Mouse (Mus musculus): ENCODE data around the gene Gm20388. TPM values are rescaled to one million over a fixed set of nuclear protein-coding genes. Genes with fewer than 3 reads are reported as not detected.
A peak's percentile ranks its signal among the peaks of the same experiment; 100 is the strongest.
"Not testable (repeated sequence)": the region's sequence is repeated elsewhere in the genome, so short reads cannot be mapped to it uniquely, and the experiment has no call there.

The Gm20388 gene
- polyA plus RNA-seq, 1 experiment from 2014 or later = not detected

DNA sequence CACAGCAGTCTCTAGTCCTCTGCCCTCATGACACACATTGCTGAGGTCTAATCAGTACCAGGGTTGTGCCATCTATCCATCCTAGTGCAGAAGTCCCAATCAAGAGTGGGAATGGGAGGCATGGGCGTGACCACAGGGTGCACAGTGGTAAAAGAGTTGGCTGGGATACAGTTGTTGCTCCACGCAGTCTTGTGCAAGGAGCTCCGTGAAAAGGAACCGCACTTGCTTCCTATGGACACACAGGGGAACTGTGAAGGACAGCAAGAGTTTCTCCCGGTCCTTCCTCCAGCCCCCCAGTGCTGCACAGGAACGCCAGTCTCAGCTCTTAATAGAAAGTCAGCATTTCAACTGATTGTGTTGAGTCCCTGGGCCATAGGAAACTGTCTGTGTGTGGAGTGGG is 4048.8 kb downstream of the Gm20388 start:
- WGBS = 92% methylated on average over 6 of the region's 6 CpGs
- H3K36me3 ChIP-seq (ENCODE audit: control insufficient read depth, insufficient read depth, low read length) = no peaks in the 10 kb centered on the region; the same call in 1 of the 2 replicates
- H3K9me3 ChIP-seq (ENCODE audit: control insufficient read depth, low read length) = no peaks in the 10 kb centered on the region

DNA sequence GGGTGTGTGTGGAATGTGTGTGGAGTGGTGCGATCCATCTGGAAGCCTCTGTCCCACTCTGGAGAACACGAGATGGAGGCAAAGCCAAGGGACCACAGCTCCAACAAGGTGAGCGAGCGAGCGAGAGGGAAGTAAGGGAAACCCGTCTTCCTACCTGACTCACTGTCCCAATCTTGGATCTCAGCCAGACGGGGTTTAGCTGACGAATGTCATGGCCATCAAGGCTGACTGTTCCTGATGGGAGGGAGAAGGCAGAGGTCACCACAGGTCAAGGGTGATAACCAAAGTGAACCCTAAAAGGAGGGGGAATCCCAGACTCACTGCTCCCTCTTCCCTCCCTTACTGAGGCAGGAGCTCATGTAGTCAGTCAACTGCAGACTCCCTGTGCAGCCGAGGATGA is 4049.4 kb downstream of the Gm20388 start:
- Histone ChIP-seq H3K36me3 (ENCODE audit: control insufficient read depth, insufficient read depth, low read length) (no peaks in the 10 kb centered on the region; the same call in 1 of the 2 replicates), H3K4me2 (ENCODE audit: low read depth, low read length) (no peak overlapping the region), H3K27me3 (ENCODE audit: control insufficient read depth, insufficient read depth, low read depth, low read length) (no peaks in the 10 kb centered on the region), H3K9ac (ENCODE audit: low read length) (no peak overlapping the region), H3K27ac (ENCODE audit: low read length) (no peak overlapping the region), H3K4me1 (replicated peaks; ENCODE audit: control insufficient read depth, insufficient read depth, low read length) (0 out of 2 replicates have a peak, but pooled peaks cover 2% of the 10 kb centered on the region), H3K9me3 (ENCODE audit: control insufficient read depth, low read length) (no peaks in the 10 kb centered on the region), H3K4me3 (ENCODE audit: low read length) (no peak overlapping the region)
- ATAC-seq (ENCODE audit: low read depth) = no peak
- 83% methylated on average over 9 of the region's 9 CpGs for WGBS

More for the DNA sequence above, 4048.8 kb downstream of the Gm20388 start:
- Histone ChIP-seq H3K4me2 (ENCODE audit: low read depth, low read length) (no peak overlapping the region), H3K9ac (ENCODE audit: low read length) (no peak overlapping the region), H3K4me1 (replicated peaks; ENCODE audit: control insufficient read depth, insufficient read depth, low read length) (0 out of 2 replicates have a peak, but pooled peaks cover 2% of the 10 kb centered on the region), H3K27ac (ENCODE audit: low read length) (no peak overlapping the region), H3K4me3 (ENCODE audit: low read length) (no peak overlapping the region), H3K27me3 (ENCODE audit: control insufficient read depth, insufficient read depth, low read depth, low read length) (no peaks in the 10 kb centered on the region)
- no peak for ATAC-seq (ENCODE audit: low read depth)

DNA sequence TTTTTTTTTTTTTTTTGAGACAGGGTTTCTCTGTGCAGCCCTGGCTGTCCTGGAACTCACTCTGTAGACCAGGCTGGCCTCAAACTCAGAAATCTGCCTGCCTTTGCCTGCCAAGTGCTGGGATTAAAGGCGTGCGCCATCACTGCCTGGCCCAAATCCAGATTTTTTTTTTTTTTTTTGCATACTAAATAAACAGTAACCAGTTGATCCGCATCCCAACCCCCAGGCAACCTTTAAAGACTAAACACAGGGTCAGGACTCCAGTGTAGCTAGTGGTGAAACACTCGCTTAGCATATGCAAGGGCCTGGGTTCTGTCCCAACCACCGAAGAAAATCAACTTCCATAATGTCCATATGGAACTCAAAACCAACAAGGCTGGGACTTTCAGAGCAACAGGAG is 4049.9 kb downstream of the Gm20388 start:
- not testable (repeated sequence) for H3K4me3 ChIP-seq (ENCODE audit: low read length); H3K9ac ChIP-seq (ENCODE audit: low read length); H3K4me2 ChIP-seq (ENCODE audit: low read depth, low read length); H3K27me3 ChIP-seq (ENCODE audit: control insufficient read depth, insufficient read depth, low read depth, low read length); H3K4me1 ChIP-seq (replicated peaks; ENCODE audit: control insufficient read depth, insufficient read depth, low read length); H3K9me3 ChIP-seq (ENCODE audit: control insufficient read depth, low read length); H3K36me3 ChIP-seq (ENCODE audit: control insufficient read depth, insufficient read depth, low read length); H3K27ac ChIP-seq (ENCODE audit: low read length)
- peak; percentile 31; the same call in 1 of the 2 replicates for ATAC-seq (ENCODE audit: low read depth)
- 52% methylated on average over 5 of the region's 5 CpGs for WGBS

DNA sequence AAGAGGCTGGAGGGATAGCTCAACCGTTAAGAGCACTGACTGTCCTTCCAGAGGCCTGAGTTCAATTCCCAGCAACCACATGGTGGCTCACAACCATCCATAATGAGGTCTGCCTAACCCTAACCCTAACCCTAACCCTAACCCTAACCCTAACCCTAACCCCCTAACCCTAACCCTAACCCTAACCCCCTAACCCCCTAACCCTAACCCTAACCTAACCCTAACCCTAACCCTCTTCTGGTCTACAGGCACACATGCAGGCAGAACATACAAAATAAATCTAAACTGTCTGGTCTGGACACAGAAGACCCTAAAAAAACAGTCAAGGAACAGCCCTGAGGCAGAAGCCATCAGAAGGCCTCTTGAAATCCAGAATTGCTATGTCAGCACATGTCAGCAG is 4050.7 kb downstream of the Gm20388 start:
- Histone ChIP-seq H3K4me1 (replicated peaks; ENCODE audit: control insufficient read depth, insufficient read depth, low read length) (0 out of 2 replicates have a peak, but pooled peaks cover 2% of the 10 kb centered on the region), H3K9me3 (ENCODE audit: control insufficient read depth, low read length) (no peaks in the 10 kb centered on the region), H3K9ac (ENCODE audit: low read length) (no peak overlapping the region), H3K27ac (ENCODE audit: low read length) (no peak overlapping the region), H3K36me3 (ENCODE audit: control insufficient read depth, insufficient read depth, low read length) (no peaks in the 10 kb centered on the region; the same call in 1 of the 2 replicates), H3K27me3 (ENCODE audit: control insufficient read depth, insufficient read depth, low read depth, low read length) (no peaks in the 10 kb centered on the region), H3K4me2 (ENCODE audit: low read depth, low read length) (no peak overlapping the region), H3K4me3 (ENCODE audit: low read length) (no peak overlapping the region)
- no peak for ATAC-seq (ENCODE audit: low read depth)
- WGBS = 77% methylated on average over 1 of the region's 1 CpGs

DNA sequence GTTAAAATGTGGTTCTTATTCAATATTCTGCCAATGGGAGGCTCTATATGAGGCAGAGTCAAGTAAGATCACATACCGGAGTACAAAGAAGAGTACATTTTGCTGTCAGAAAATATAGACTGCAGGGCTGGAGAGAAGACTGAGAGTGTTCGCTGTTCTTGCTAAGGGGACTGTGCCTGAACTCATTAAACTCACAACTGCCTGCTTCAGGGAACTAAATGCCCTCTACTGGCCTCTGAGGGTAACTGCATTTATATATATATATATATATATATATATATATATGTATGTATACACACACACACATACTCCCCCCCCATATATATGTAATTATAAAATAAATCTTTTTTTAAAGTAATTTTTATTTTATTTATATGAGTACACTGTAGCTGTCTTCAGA is 4056.3 kb downstream of the Gm20388 start:
- H3K27ac ChIP-seq (ENCODE audit: low read length) = no peak overlapping the region
- H3K4me3 ChIP-seq (ENCODE audit: low read length) = no peak overlapping the region
- no peak for ATAC-seq (ENCODE audit: low read depth)
- no peaks in the 10 kb centered on the region for H3K27me3 ChIP-seq (ENCODE audit: control insufficient read depth, insufficient read depth, low read depth, low read length)
- no peak overlapping the region for H3K4me2 ChIP-seq (ENCODE audit: low read depth, low read length)
- no peak overlapping the region for H3K9ac ChIP-seq (ENCODE audit: low read length)
- H3K9me3 ChIP-seq (ENCODE audit: control insufficient read depth, low read length) = no peaks in the 10 kb centered on the region
- 68% methylated on average over 2 of the region's 2 CpGs for WGBS
- no peaks in the 10 kb centered on the region for H3K4me1 ChIP-seq (replicated peaks; ENCODE audit: control insufficient read depth, insufficient read depth, low read length)
- H3K36me3 ChIP-seq (ENCODE audit: control insufficient read depth, insufficient read depth, low read length) = no peaks in the 10 kb centered on the region; the same call in 1 of the 2 replicates

DNA sequence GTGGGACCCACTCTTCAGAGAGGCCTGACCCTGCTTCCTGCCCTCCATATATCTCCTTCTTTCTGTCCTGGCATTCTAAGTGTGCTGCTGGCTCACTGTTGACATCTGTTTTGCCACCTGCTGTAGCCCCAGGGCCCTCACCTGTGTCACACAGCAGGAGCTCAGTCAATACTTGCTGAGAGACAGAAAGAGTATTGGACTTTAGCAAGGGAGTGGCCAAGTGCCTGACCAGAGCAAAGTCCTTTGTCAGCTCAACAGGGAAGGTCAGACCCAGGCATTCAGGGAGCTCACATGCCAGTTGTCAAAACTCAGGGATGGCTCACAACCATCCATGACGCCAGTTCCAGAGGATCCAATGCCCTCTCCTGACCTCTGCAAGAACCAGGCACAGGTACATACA is 4062.9 kb downstream of the Gm20388 start:
- H3K27me3 ChIP-seq (ENCODE audit: control insufficient read depth, insufficient read depth, low read depth, low read length) = no peaks in the 10 kb centered on the region
- no peak overlapping the region for H3K4me3 ChIP-seq (ENCODE audit: low read length)
- no peaks in the 10 kb centered on the region for H3K36me3 ChIP-seq (ENCODE audit: control insufficient read depth, insufficient read depth, low read length)
- no peak overlapping the region for H3K27ac ChIP-seq (ENCODE audit: low read length)
- WGBS = 62% methylated on average over 1 of the region's 1 CpGs
- H3K4me2 ChIP-seq (ENCODE audit: low read depth, low read length) = no peak overlapping the region
- no peaks in the 10 kb centered on the region for H3K9me3 ChIP-seq (ENCODE audit: control insufficient read depth, low read length)
- no peak for ATAC-seq (ENCODE audit: low read depth)
- peaks cover 7% of the 10 kb centered on the region for H3K4me1 ChIP-seq (replicated peaks; ENCODE audit: control insufficient read depth, insufficient read depth, low read length)
- no peak overlapping the region for H3K9ac ChIP-seq (ENCODE audit: low read length)

DNA sequence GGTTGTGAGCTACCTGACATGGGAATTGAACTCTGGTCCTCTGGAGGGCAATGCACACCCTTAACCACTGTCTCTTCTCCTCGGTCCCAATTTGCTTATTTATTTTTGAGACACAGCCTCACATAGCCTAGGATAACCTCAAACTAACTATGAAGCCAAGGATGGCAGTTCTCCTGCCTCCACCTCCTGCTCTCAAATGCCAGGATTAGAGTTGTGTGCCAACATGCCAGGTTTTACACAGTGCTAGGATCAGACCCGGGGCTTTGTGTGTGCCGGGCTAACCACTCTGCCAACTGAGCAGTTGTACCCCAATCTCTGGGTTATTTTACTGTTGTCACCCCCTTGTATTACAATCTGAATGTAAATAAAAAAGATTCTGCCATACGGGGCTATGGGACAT is 4066.9 kb downstream of the Gm20388 start:
- no peaks in the 10 kb centered on the region for H3K36me3 ChIP-seq (ENCODE audit: control insufficient read depth, insufficient read depth, low read length)
- H3K4me2 ChIP-seq (ENCODE audit: low read depth, low read length) = no peak overlapping the region
- no peak overlapping the region for H3K9ac ChIP-seq (ENCODE audit: low read length)
- H3K9me3 ChIP-seq (ENCODE audit: control insufficient read depth, low read length) = no peaks in the 10 kb centered on the region
- H3K4me1 ChIP-seq (replicated peaks; ENCODE audit: control insufficient read depth, insufficient read depth, low read length) = peaks cover 22% of the 10 kb centered on the region
- WGBS = 75% methylated on average over 4 of the region's 4 CpGs
- H3K27ac ChIP-seq (ENCODE audit: low read length) = no peak overlapping the region
- no peak for ATAC-seq (ENCODE audit: low read depth)
- H3K4me3 ChIP-seq (ENCODE audit: low read length) = no peak overlapping the region
- no peaks in the 10 kb centered on the region for H3K27me3 ChIP-seq (ENCODE audit: control insufficient read depth, insufficient read depth, low read depth, low read length)

DNA sequence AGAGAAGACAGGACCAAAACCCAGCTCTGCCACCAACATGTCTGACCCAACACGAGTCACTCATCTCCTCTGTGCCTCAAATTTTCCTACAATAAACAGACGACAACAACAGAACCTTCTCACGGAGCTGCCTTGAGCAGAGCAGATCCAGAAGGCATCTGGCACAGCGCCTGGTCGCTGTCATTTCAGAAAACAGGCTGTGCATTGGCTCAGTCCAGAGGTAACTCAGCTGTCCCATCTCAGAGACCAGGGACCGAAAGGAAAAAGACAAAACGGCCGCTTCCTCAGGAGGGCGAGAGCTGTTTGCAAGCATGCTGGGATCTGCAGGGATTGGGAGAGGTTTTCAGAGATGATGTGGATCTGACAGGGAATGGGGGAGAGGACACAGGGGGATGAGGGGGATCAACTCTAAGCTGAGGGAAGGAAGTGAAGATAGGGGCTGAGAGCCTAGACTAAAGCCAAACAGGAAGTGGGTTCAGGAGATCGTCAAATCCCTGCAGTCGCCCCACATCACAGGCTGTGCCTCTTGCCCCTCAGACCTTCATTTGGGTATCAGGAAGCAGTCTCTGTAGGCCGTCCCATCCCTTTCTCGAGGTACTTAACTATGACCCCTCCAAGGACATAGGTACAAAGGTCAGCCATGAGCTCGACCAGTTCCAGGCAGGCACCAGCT is 4067.7 kb downstream of the Gm20388 start:
- ATAC-seq (ENCODE audit: low read depth) = peak; percentile 45; the same call in 1 of the 2 replicates

DNA sequence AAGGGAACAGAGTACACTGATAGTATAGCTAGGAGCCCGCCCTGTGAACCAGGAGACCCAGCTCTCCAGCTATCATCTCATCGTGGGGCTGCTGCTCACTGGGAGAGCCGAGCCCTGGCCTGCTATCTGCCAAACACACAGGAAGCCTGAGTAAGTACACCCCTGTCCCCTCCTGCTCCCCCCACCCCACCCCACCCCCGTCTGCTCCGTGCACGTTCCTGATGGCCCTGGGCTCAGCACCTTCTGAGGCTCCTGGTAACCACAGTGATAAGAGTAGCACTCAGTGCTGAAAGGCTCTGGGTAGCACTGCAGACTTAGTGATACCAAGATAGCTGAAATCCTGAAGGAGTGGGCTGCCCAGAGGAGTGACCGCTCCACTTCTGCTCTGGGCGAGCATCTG is 4068.3 kb downstream of the Gm20388 start:
- Histone ChIP-seq H3K4me3 (ENCODE audit: low read length) (no peak overlapping the region), H3K27me3 (ENCODE audit: control insufficient read depth, insufficient read depth, low read depth, low read length) (no peaks in the 10 kb centered on the region), H3K36me3 (ENCODE audit: control insufficient read depth, insufficient read depth, low read length) (no peaks in the 10 kb centered on the region), H3K9ac (ENCODE audit: low read length) (peak overlapping the region; percentile 49; the same call in 1 of the 2 replicates), H3K4me1 (replicated peaks; ENCODE audit: control insufficient read depth, insufficient read depth, low read length) (peaks cover 24% of the 10 kb centered on the region), H3K9me3 (ENCODE audit: control insufficient read depth, low read length) (no peaks in the 10 kb centered on the region), H3K27ac (ENCODE audit: low read length) (peak overlapping the region; percentile 73), H3K4me2 (ENCODE audit: low read depth, low read length) (peak overlapping the region; percentile 30)
- WGBS = 56% methylated on average over 8 of the region's 8 CpGs
- ATAC-seq (ENCODE audit: low read depth) = no peak

More for the DNA sequence above, 4067.7 kb downstream of the Gm20388 start:
- Histone ChIP-seq H3K4me3 (ENCODE audit: low read length) (peak overlapping the region; percentile 8), H3K4me2 (ENCODE audit: low read depth, low read length) (peak overlapping the region; percentile 30), H3K9ac (ENCODE audit: low read length) (peak overlapping the region; percentile 49), H3K4me1 (replicated peaks; ENCODE audit: control insufficient read depth, insufficient read depth, low read length) (peaks cover 24% of the 10 kb centered on the region), H3K27me3 (ENCODE audit: control insufficient read depth, insufficient read depth, low read depth, low read length) (no peaks in the 10 kb centered on the region), H3K9me3 (ENCODE audit: control insufficient read depth, low read length) (no peaks in the 10 kb centered on the region), H3K36me3 (ENCODE audit: control insufficient read depth, insufficient read depth, low read length) (no peaks in the 10 kb centered on the region), H3K27ac (ENCODE audit: low read length) (peak overlapping the region; percentile 73)
- WGBS = 36% methylated on average over 14 of the region's 14 CpGs
